Mouse (Mus musculus): ENCODE results near the gene D7Ertd443e.

GRCm38 (mm10) chr7:134272956-134273355 is 112.5 kb downstream of the D7Ertd443e start:
- TF ChIP-seq CTCF (IDR thresholded peaks at IDR 0.05; ENCODE audit: control insufficient read depth, insufficient read depth, insufficient read length): no peak
- no peak for TF ChIP-seq MYOD1 (IDR thresholded peaks at IDR 0.05; ENCODE audit: control insufficient read depth, insufficient read length, low read depth)
- TF ChIP-seq CEBPB (IDR thresholded peaks at IDR 0.05; ENCODE audit: low read depth): no peak
- TF ChIP-seq MAX (IDR thresholded peaks at IDR 0.05): no peak
- no peak for TF ChIP-seq MYOG (IDR thresholded peaks at IDR 0.05; ENCODE audit: control insufficient read depth, extremely low read depth, insufficient read length)

Measured in C2C12 (cell line).